Mouse (Mus musculus): ENCODE measurements at regions not wholly inside any gene's neighbourhood (a gene's known extent, or its start where the extent isn't known, plus 50 kb on each side); places are given as distances from the start of the nearest gene placed in this dataset.

DNA sequence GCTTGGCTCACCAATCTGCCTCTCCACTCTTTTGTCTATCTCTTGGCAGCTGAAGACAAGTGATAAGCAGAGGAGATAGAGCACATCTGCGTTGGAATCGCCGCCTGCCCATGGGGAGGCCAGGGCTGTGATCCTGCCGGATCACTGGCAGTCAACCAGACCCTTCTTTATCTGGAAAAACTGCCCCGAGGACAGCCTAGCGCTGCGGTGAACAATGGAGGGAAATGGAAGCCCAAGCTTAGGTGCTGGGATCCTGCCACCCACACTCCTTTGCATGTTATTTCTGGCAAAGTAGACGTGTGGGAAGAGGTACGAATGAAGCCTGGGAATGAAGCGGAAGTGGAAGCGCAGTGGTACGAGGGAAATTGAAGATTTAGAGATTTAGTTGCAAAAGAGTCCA lies 112.8 kb downstream of the Rassf10 start:
- Histone ChIP-seq H3K27ac (no peak overlapping the region), H3K9ac (replicated peaks) (no peak overlapping the region), H3K9me3 (no peaks in the 10 kb centered on the region), H3K4me3 (replicated peaks) (no peak overlapping the region), H3K4me2 (no peak overlapping the region), H3K4me1 (replicated peaks) (no peaks in the 10 kb centered on the region), H3K36me3 (no peaks in the 10 kb centered on the region), H3K27me3 (no peaks in the 10 kb centered on the region)
- 86% methylated on average over 12 of the region's 12 CpGs for WGBS
- no peak for ATAC-seq (ENCODE audit: insufficient number of reproducible peaks, insufficient read depth, low FRiP score, low TSS enrichment, low read depth)

DNA sequence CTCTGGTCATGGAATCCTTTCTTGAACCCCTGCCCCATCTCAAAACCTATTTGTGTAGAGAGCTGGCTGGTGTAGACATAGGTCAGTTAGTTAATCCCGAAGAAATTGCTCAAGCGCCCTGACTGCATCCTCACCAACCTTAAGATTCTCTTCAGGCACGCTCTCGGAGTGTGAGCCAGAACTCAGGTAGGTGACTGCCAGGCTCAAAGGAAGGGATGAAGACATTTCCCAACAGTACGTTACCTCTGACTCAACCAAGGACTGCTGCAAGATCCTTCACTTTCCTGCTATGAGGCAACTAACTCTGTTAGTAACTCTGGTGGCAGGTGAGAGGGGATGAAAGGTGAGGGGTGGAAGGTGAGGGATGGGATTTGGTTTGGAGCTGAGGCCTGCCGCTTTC lies 114.5 kb downstream of the Rassf10 start:
- Histone ChIP-seq H3K36me3 (no peaks in the 10 kb centered on the region), H3K27me3 (no peaks in the 10 kb centered on the region), H3K27ac (no peak overlapping the region), H3K4me3 (replicated peaks) (no peak overlapping the region), H3K4me1 (replicated peaks) (no peaks in the 10 kb centered on the region), H3K4me2 (no peak overlapping the region), H3K9me3 (no peaks in the 10 kb centered on the region), H3K9ac (replicated peaks) (no peak overlapping the region)
- ATAC-seq (ENCODE audit: insufficient number of reproducible peaks, insufficient read depth, low FRiP score, low TSS enrichment, low read depth) = no peak
- 91% methylated on average over 6 of the region's 6 CpGs for WGBS

DNA sequence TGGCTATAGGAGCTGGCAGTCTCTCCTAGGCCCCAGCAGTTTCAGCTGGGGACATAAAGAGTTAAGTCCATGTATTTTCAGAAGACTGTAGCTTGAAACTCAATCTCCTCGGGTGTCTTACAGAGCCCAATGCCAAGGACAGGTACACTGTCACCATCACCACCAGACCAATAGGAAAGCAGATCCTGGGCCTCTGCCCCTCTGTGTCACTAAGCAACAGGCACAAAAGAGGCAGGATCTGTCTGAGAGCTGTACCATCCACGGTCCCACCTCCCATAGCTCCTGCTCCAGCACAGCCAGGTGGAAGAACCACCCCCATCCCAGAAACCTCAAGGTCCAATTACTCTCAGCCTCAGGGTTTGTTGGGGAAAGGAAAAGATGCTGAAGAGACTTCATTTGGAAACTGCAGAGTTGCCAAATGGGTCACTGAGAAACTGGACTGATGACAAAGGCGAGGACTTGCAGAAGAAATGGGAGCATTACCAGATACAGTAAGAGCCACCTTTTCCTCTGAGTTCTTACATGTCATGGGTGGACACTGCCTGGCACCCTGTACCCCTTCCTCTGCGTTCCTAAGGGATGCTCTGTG lies 115.7 kb downstream of the Rassf10 start:
- Histone ChIP-seq H3K4me3 (replicated peaks) (no peak overlapping the region), H3K9ac (replicated peaks) (no peak overlapping the region), H3K4me1 (replicated peaks) (0 out of 2 replicates have a peak, but pooled peaks cover 4% of the 10 kb centered on the region), H3K27me3 (no peaks in the 10 kb centered on the region), H3K36me3 (no peaks in the 10 kb centered on the region), H3K4me2 (no peak overlapping the region), H3K27ac (no peak overlapping the region), H3K9me3 (no peaks in the 10 kb centered on the region)
- ATAC-seq (ENCODE audit: insufficient number of reproducible peaks, insufficient read depth, low FRiP score, low TSS enrichment, low read depth) = no peak
- WGBS = 71% methylated on average over 4 of the region's 4 CpGs

DNA sequence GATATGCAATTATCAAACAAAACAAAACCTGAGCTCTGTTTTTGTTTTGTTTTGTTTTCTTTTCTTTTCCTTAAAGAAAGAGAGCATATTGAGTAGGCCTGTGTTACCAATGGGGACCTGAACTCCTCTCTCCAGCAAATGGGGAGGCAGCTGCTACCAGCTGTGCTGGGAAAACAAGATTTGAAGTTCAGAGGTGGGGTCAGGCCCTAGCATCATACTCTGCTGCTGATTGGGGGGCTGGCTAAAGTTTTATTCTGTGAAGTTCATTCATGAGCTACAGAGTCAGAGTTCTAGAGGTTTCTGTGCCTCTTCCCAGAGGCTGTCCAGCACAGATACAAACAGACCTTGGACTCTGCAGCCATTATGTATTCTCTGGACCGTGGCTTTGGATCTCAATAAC lies 117.7 kb downstream of the Rassf10 start:
- no peak overlapping the region for H3K9ac ChIP-seq (replicated peaks)
- WGBS = 80% methylated on average over 1 of the region's 1 CpGs
- H3K4me1 ChIP-seq (replicated peaks) = 0 out of 2 replicates have a peak, but pooled peaks cover 4% of the 10 kb centered on the region
- H3K27me3 ChIP-seq = no peaks in the 10 kb centered on the region
- no peaks in the 10 kb centered on the region for H3K36me3 ChIP-seq
- H3K4me3 ChIP-seq (replicated peaks) = no peak overlapping the region
- ATAC-seq (ENCODE audit: insufficient number of reproducible peaks, insufficient read depth, low FRiP score, low TSS enrichment, low read depth) = no peak
- H3K9me3 ChIP-seq = no peaks in the 10 kb centered on the region
- no peak overlapping the region for H3K27ac ChIP-seq
- no peak overlapping the region for H3K4me2 ChIP-seq

DNA sequence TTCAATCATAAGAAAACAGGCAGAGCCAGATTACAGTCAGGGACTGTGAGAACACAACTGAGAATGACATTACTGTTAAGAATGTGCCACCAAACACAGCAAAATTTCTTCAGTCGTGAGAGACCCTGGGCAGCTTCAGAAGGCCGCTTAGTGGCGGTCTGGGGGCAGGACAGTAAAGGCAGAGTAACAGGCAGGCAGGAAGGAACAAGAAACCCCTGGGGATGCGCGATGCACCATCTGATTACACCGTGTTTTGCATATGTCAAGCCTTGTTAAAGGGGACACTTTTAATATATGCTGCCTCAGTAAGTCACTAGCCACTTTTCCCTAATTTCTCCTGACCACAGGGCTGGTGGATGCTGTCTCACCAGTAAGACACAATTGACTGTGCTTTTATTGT lies 120.0 kb downstream of the Rassf10 start:
- no peak for ATAC-seq (ENCODE audit: insufficient number of reproducible peaks, insufficient read depth, low FRiP score, low TSS enrichment, low read depth)
- Histone ChIP-seq H3K4me1 (replicated peaks) (0 out of 2 replicates have a peak, but pooled peaks cover 4% of the 10 kb centered on the region), H3K4me3 (replicated peaks) (no peak overlapping the region), H3K9ac (replicated peaks) (no peak overlapping the region), H3K4me2 (no peak overlapping the region), H3K27me3 (no peaks in the 10 kb centered on the region), H3K9me3 (no peaks in the 10 kb centered on the region), H3K36me3 (no peaks in the 10 kb centered on the region), H3K27ac (no peak overlapping the region)
- 41% methylated on average over 6 of the region's 6 CpGs for WGBS

DNA sequence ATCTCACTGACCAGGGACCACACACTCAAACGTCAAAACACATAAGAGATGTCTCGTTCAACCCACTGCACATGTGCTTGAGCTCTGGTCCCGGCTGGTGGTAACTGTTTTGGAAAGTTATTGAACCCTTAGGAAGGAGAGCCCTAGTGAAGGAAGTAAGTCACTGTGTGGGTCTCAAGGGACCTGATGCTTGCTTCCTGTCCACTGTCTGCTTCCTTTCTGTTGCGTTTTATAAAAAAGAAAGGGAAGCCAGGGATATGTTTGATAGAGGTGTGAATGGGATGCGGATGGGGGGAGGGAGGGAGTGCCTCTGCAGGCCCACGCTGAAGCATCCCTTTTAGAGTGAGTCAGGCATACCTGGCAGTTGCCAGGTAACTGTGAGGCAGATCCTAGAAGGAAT lies 121.6 kb downstream of the Rassf10 start:
- H3K9me3 ChIP-seq = no peaks in the 10 kb centered on the region
- H3K4me1 ChIP-seq (replicated peaks) = 0 out of 2 replicates have a peak, but pooled peaks cover 4% of the 10 kb centered on the region
- H3K4me2 ChIP-seq = no peak overlapping the region
- no peak overlapping the region for H3K27ac ChIP-seq
- WGBS = 68% methylated on average over 6 of the region's 6 CpGs
- ATAC-seq (ENCODE audit: insufficient number of reproducible peaks, insufficient read depth, low FRiP score, low TSS enrichment, low read depth) = no peak
- no peaks in the 10 kb centered on the region for H3K27me3 ChIP-seq
- H3K4me3 ChIP-seq (replicated peaks) = no peak overlapping the region
- no peaks in the 10 kb centered on the region for H3K36me3 ChIP-seq
- H3K9ac ChIP-seq (replicated peaks) = no peak overlapping the region

DNA sequence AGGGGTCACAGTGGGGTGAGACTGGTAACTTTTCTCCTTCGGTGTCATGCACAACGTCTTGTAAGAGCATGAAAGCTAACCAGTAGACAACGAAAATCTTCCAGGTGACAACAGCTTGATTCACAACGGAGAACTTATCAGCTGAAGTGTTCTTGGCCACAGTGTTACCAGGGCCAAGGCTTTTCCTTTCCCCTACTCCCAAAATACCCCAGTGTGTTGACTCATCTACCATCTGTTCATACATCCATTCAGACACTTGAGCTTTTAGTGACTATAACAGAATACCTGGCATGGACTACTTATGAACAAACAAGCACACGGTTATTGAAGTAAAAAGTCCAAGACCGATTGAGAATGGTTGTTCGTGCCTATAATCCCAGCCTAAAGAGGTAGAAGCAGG lies 122.5 kb downstream of the Rassf10 start:
- H3K4me2 ChIP-seq = no peak overlapping the region
- H3K9ac ChIP-seq (replicated peaks) = no peak overlapping the region
- ATAC-seq (ENCODE audit: insufficient number of reproducible peaks, insufficient read depth, low FRiP score, low TSS enrichment, low read depth) = no peak
- 94% methylated on average over 7 of the region's 7 CpGs for WGBS
- H3K36me3 ChIP-seq = no peaks in the 10 kb centered on the region
- no peaks in the 10 kb centered on the region for H3K27me3 ChIP-seq
- no peak overlapping the region for H3K4me3 ChIP-seq (replicated peaks)
- H3K27ac ChIP-seq = no peak overlapping the region
- H3K4me1 ChIP-seq (replicated peaks) = 0 out of 2 replicates have a peak, but pooled peaks cover 4% of the 10 kb centered on the region
- no peaks in the 10 kb centered on the region for H3K9me3 ChIP-seq

DNA sequence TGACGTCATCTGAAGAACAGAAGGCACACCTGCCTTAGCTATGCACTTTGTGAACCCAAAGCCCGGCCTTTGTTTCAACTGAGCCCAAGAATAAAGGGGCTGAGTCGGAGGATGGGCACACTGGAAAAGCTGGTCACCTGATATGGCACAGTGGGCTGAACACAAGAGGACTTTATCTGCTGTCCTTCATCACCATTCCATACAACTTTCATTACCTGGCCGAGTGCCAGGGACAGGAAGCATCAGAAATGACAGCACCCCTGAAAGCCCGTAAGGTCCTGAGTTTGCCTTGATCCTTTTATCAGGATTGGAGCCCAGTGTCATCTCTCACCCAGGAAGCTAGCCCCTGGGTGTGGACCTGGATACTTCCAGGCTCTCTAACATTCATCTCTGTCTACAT lies 126.1 kb upstream of the Arntl start:
- H3K36me3 ChIP-seq = no peaks in the 10 kb centered on the region
- no peaks in the 10 kb centered on the region for H3K4me1 ChIP-seq (replicated peaks)
- WGBS = 80% methylated on average over 5 of the region's 5 CpGs
- no peak overlapping the region for H3K27ac ChIP-seq
- H3K4me2 ChIP-seq = no peak overlapping the region
- no peaks in the 10 kb centered on the region for H3K27me3 ChIP-seq
- no peak overlapping the region for H3K9ac ChIP-seq (replicated peaks)
- no peak overlapping the region for H3K4me3 ChIP-seq (replicated peaks)
- no peaks in the 10 kb centered on the region for H3K9me3 ChIP-seq
- no peak for ATAC-seq (ENCODE audit: insufficient number of reproducible peaks, insufficient read depth, low FRiP score, low TSS enrichment, low read depth)

DNA sequence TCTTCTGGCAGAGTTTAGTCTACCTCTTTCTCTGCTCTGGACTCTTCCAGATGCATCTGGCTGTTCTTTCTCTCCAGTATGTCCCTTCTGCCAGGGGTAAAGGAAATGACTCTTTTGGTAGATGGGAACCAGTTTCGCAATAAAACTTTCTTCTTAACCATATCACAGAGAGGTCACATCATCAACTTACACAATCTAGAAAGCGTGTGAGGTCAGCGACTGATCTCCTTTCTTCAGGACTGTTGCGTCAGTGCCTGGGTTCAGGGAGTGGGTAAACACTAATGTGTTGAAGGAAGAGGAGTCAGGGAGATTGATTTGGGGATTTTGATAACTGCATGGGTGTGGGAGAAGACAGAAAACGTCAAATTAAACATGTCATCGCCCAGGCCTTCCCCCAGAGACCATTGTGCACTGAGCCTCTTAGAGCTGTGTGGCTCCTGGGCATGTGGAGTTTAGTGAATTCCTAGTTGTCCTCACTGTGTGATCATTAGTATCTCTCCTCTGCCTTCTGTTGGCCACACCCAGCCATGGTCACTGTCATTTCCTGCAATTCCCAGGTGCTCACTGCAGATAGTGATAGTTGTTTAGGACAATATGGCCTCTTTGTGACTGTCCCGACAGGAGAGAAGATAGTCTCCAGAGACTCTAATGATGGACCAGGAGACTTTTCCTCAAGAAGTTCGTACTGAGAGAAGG lies 122.2 kb upstream of the Arntl start:
- H3K27me3 ChIP-seq = no peaks in the 10 kb centered on the region
- H3K27ac ChIP-seq = no peak overlapping the region
- H3K9ac ChIP-seq (replicated peaks) = no peak overlapping the region
- no peak overlapping the region for H3K4me3 ChIP-seq (replicated peaks)
- no peaks in the 10 kb centered on the region for H3K4me1 ChIP-seq (replicated peaks)
- H3K4me2 ChIP-seq = no peak overlapping the region
- H3K9me3 ChIP-seq = no peaks in the 10 kb centered on the region
- no peaks in the 10 kb centered on the region for H3K36me3 ChIP-seq
- ATAC-seq (ENCODE audit: insufficient number of reproducible peaks, insufficient read depth, low FRiP score, low TSS enrichment, low read depth) = no peak
- WGBS = 77% methylated on average over 8 of the region's 8 CpGs

DNA sequence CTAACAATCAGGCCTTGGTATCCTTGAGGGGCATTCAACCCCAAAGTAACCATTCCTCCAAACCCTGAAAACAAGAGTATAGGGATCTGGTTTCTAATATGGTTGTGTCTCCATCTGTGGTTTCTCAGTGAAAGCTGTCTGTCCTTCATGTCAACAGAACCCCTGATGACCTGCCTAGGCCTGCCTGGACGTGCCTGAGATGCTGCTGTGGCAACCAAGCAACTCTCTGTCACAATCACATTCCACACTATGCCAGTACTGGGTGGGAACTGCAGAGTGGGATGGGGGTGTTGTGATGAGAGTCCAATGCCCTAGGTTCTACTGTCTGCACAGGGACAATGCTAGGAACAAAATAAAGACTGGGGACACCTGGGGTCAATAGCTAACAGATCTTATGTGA lies 121.1 kb upstream of the Arntl start:
- ATAC-seq (ENCODE audit: insufficient number of reproducible peaks, insufficient read depth, low FRiP score, low TSS enrichment, low read depth) = no peak

DNA sequence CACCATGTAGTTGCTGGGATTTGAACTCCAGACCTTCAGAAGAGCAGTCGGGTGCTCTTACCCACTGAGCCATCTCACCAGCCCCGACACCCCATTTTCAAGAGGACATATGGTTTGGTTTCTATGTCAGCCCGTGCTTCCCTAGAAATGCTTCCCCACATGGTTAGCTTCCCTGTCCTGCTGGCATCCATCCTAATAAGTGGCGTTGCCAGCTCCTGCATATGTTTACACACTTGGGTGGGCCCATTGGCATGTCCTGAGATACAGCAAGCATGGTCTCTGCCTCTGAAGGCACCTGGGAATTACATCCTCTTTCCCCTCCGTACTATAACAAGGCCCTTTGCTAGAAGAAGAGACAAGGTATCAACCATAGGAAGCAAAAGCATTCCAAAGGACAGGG lies 119.6 kb upstream of the Arntl start:
- no peak for ATAC-seq (ENCODE audit: insufficient number of reproducible peaks, insufficient read depth, low FRiP score, low TSS enrichment, low read depth)
- WGBS = 89% methylated on average over 5 of the region's 5 CpGs
- no peak overlapping the region for H3K27ac ChIP-seq

More for the DNA sequence above, 121.1 kb upstream of the Arntl start:
- no peak overlapping the region for H3K9ac ChIP-seq (replicated peaks)
- no peak overlapping the region for H3K4me3 ChIP-seq (replicated peaks)
- WGBS = 41% methylated on average over 1 of the region's 1 CpGs
- H3K36me3 ChIP-seq = no peaks in the 10 kb centered on the region
- no peak overlapping the region for H3K4me2 ChIP-seq
- H3K27me3 ChIP-seq = no peaks in the 10 kb centered on the region
- H3K4me1 ChIP-seq (replicated peaks) = no peaks in the 10 kb centered on the region
- no peaks in the 10 kb centered on the region for H3K9me3 ChIP-seq
- H3K27ac ChIP-seq = no peak overlapping the region

DNA sequence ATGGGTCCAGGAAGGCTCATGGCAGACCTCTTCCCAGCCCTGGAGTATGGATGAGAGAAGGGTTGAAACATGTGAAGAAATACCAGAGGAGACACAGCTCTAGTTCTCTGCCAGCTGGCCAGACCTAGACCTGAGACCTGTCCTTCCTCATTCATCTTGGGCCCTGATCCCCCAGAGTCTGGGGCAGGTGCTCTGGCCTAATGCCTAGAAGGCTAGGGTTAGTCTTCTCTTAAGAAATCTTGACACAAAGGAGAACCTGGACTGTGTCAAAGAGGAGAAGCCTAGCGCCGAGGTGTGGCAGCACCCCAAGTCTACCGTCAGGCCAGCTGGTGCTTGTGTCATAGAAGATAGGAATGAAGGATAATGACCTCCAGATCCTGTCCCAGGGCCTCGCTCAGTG lies 118.2 kb upstream of the Arntl start:
- ATAC-seq (ENCODE audit: insufficient number of reproducible peaks, insufficient read depth, low FRiP score, low TSS enrichment, low read depth) = no peak
- Histone ChIP-seq H3K27ac (no peak overlapping the region), H3K27me3 (no peaks in the 10 kb centered on the region), H3K4me1 (replicated peaks) (no peaks in the 10 kb centered on the region), H3K4me3 (replicated peaks) (no peak overlapping the region), H3K9me3 (no peaks in the 10 kb centered on the region), H3K36me3 (no peaks in the 10 kb centered on the region), H3K9ac (replicated peaks) (no peak overlapping the region), H3K4me2 (no peak overlapping the region)
- 77% methylated on average over 4 of the region's 4 CpGs for WGBS

More for the DNA sequence above, 119.6 kb upstream of the Arntl start:
- Histone ChIP-seq H3K4me2 (no peak overlapping the region), H3K36me3 (no peaks in the 10 kb centered on the region), H3K9me3 (no peaks in the 10 kb centered on the region), H3K4me1 (replicated peaks) (no peaks in the 10 kb centered on the region), H3K4me3 (replicated peaks) (no peak overlapping the region), H3K27me3 (no peaks in the 10 kb centered on the region), H3K9ac (replicated peaks) (no peak overlapping the region)

Data from limb, embryonic 12.5 days (tissue).